In the genomic region with DNA sequence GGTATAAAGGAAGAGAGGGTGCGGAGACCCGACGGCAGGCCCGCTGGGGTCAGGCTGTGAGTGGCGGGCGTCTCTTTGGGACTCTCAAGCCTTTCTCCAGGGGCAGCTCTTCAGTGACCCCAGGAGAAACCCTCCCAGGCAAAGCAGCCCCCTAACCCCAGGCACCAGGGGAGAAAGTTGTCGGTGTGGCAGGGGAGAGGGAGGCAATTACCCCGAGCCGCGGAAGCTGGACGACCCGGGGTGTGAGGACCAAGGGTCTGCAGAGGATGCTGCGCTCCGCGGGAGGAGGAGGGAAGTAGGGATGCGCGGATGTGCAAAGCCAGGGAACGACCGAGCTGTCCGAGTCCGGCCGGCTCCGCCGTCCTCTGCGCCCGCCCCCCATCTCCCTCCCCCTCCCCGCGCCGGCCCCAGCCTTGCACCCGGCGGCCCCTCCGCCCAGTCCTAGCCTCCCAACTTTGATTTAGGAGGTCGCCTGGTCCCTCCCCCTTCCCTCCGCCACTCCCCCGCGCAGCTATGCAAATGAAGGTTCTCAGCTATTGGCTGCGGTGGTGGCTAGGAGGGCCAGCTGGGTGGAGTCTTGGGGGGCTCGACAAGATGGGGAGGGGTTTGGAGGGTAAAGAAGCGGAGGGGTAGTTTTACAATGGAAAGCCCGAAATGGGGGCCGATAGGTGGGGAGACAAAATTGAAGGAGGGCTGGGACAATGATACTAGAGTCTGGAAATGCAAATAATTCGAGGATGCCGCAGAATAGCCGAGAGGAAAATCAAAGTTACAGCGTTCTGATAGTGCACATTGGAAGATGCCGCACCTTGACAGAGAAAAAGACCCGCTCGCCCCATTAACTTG, we compare ENCODE assay signal across 8 mouse cellular contexts. TPM values are rescaled to one million over a fixed set of nuclear protein-coding genes. Genes with fewer than 3 reads are reported as not detected.
DNase-seq lines count a peak whose midpoint lies in the region; ATAC-seq lines count a peak whose summit lies in the region.

A gene (minus strand): TSS at position 474 of the 846 bp plus-strand sequence.

- 0 out of 2 replicates have a peak, but pooled peaks have one; percentile 41 for ATAC-seq in frontal cortex, adult (ENCODE audit: low TSS enrichment)
- peak; percentile 38; the same call in 1 of the 2 replicates for ATAC-seq in granulocyte monocyte progenitor cell, adult 5-6 weeks (replicated peaks; ENCODE audit: poor library complexity, severe bottlenecking)
- ATAC-seq in intestine, embryonic 16.5 days = peak; percentile 85
- ATAC-seq in limb, embryonic 13.5 days (ENCODE audit: low FRiP score, low read depth) = peak; percentile 91
- peak; percentile 71; the same call in 1 of the 2 replicates for ATAC-seq in midbrain, embryonic 14.5 days (ENCODE audit: low FRiP score, low TSS enrichment)
- ATAC-seq in stomach, embryonic 14.5 days (ENCODE audit: insufficient number of reproducible peaks, insufficient read depth, low FRiP score, low read depth) = peak; percentile 80; the same call in 1 of the 2 replicates

- peak within 1 kb of the TSS; percentile 53 for H3K9ac ChIP-seq in intestine, embryonic 16.5 days (ENCODE audit: low read depth, low read length)
- H3K9ac ChIP-seq in limb, embryonic 13.5 days = peak within 1 kb of the TSS; percentile 67
- H3K9ac ChIP-seq in midbrain, embryonic 14.5 days (replicated peaks; ENCODE audit: low read length) = peak within 1 kb of the TSS; percentile 50
- H3K9ac ChIP-seq in stomach, embryonic 14.5 days (replicated peaks; ENCODE audit: low read depth, low read length) = peak within 1 kb of the TSS; percentile 25; the same call in 1 of the 2 replicates

- H3K9me3 ChIP-seq in intestine, embryonic 16.5 days (ENCODE audit: control insufficient read depth, low read length) = no peaks in the 10 kb centered on the region
- H3K9me3 ChIP-seq in limb, embryonic 13.5 days = no peaks in the 10 kb centered on the region
- H3K9me3 ChIP-seq in midbrain, embryonic 14.5 days (ENCODE audit: control insufficient read depth, low read length) = no peaks in the 10 kb centered on the region
- H3K9me3 ChIP-seq in stomach, embryonic 14.5 days (ENCODE audit: control insufficient read depth, low read depth, low read length) = no peaks in the 10 kb centered on the region

- WGBS in intestine, embryonic 16.5 days = 2% methylated on average over 36 of the region's 48 CpGs
- 2% methylated on average over 42 of the region's 48 CpGs for WGBS in limb, embryonic 13.5 days
- under 1% methylated on average over 46 of the region's 48 CpGs for WGBS in midbrain, embryonic 14.5 days
- WGBS in stomach, embryonic 14.5 days = 1% methylated on average over 42 of the region's 48 CpGs

- H3K4me1 ChIP-seq in intestine, embryonic 16.5 days (ENCODE audit: control insufficient read depth, insufficient read depth, low read length) = peaks cover 9% of the 10 kb centered on the region
- H3K4me1 ChIP-seq in limb, embryonic 13.5 days = peaks cover 20% of the 10 kb centered on the region
- H3K4me1 ChIP-seq in midbrain, embryonic 14.5 days (ENCODE audit: control insufficient read depth, insufficient read depth, low read length) = peaks cover 11% of the 10 kb centered on the region
- 0 out of 2 replicates have a peak, but pooled peaks cover 8% of the 10 kb centered on the region for H3K4me1 ChIP-seq in stomach, embryonic 14.5 days (ENCODE audit: control insufficient read depth, insufficient read depth, low read length)

- H3K36me3 ChIP-seq in intestine, embryonic 16.5 days (ENCODE audit: control insufficient read depth, insufficient read depth, low read length) = no peaks in the 10 kb centered on the region
- H3K36me3 ChIP-seq in limb, embryonic 13.5 days = no peaks in the 10 kb centered on the region
- H3K36me3 ChIP-seq in midbrain, embryonic 14.5 days (ENCODE audit: control insufficient read depth, insufficient read depth, low read length) = no peaks in the 10 kb centered on the region
- H3K36me3 ChIP-seq in stomach, embryonic 14.5 days (ENCODE audit: control insufficient read depth, insufficient read depth, low read length) = no peaks in the 10 kb centered on the region

- no peak within 1 kb of the TSS for H3K27ac ChIP-seq in intestine, embryonic 16.5 days (ENCODE audit: low read length)
- H3K27ac ChIP-seq in limb, embryonic 13.5 days = no peak within 1 kb of the TSS
- H3K27ac ChIP-seq in midbrain, embryonic 14.5 days (replicated peaks; ENCODE audit: low read depth, low read length) = peak within 1 kb of the TSS; percentile 57
- no peak within 1 kb of the TSS for H3K27ac ChIP-seq in stomach, embryonic 14.5 days (ENCODE audit: low read length)

- H3K4me2 ChIP-seq in intestine, embryonic 16.5 days (ENCODE audit: low read depth, low read length) = peak within 1 kb of the TSS; percentile 74
- peak within 1 kb of the TSS; percentile 81 for H3K4me2 ChIP-seq in limb, embryonic 13.5 days (replicated peaks)
- H3K4me2 ChIP-seq in midbrain, embryonic 14.5 days (ENCODE audit: low read length) = peak within 1 kb of the TSS; percentile 58
- H3K4me2 ChIP-seq in stomach, embryonic 14.5 days (replicated peaks; ENCODE audit: low read depth, low read length) = peak within 1 kb of the TSS; percentile 69

- no peak for DNase-seq in frontal cortex, postnatal 25 days (ENCODE audit: low spot score in 2 of 2)
- DNase-seq in cerebellum, postnatal 25 days = peak; percentile 66 to 79
- peak; percentile 85 for DNase-seq in midbrain, embryonic 14.5 days

- peak within 1 kb of the TSS; percentile 52 for H3K4me3 ChIP-seq in intestine, embryonic 16.5 days (ENCODE audit: low read length)
- H3K4me3 ChIP-seq in limb, embryonic 13.5 days = peak within 1 kb of the TSS; percentile 51
- H3K4me3 ChIP-seq in midbrain, embryonic 14.5 days (replicated peaks; ENCODE audit: low read depth, low read length) = peak within 1 kb of the TSS; percentile 47
- peak within 1 kb of the TSS; percentile 35 for H3K4me3 ChIP-seq in stomach, embryonic 14.5 days (ENCODE audit: low read depth, low read length)

- H3K27me3 ChIP-seq in intestine, embryonic 16.5 days (replicated peaks; ENCODE audit: control insufficient read depth, insufficient read depth, low read length) = peaks cover 37% of the 10 kb centered on the region
- H3K27me3 ChIP-seq in limb, embryonic 13.5 days = peaks cover 76% of the 10 kb centered on the region
- peaks cover 35% of the 10 kb centered on the region for H3K27me3 ChIP-seq in midbrain, embryonic 14.5 days (ENCODE audit: control insufficient read depth, insufficient read depth, low read length)
- H3K27me3 ChIP-seq in stomach, embryonic 14.5 days (ENCODE audit: control insufficient read depth, insufficient read depth, low read length) = peaks cover 26% of the 10 kb centered on the region

RNA-seq across cellular contexts. Expression of the gene that starts here (rescaled TPM):
- total RNA-seq in granulocyte monocyte progenitor cell, adult 5-6 weeks (2014; fragmentation: Nextera tagmentation) = not detected in 2 replicates
- total RNA-seq in granulocyte monocyte progenitor cell, adult 5-6 weeks (2017) = not detected in 2 replicates
- polyA plus RNA-seq in intestine, embryonic 16.5 days (2015; fragmentation: Nextera tagmentation; extraction: Ambion mirVana) = 0.29 TPM in 2 replicates
- 0.74 and 1.1 TPM in 2 replicates for polyA plus RNA-seq in limb, embryonic 13.5 days (2015; fragmentation: Nextera tagmentation; extraction: Ambion mirVana)
- polyA plus RNA-seq in midbrain, embryonic 14.5 days (2014; fragmentation: Nextera tagmentation; extraction: Ambion mirVana) = 2.9 and 4.1 TPM in 2 replicates
- 0.30 and 0.32 TPM in 2 replicates for polyA plus RNA-seq in stomach, embryonic 14.5 days (2014; fragmentation: Nextera tagmentation; extraction: Ambion mirVana)

Comparison
In these comparisons a context has a peak if more than half of its experiments do, and no peak if none do; other contexts are left out.
1. Peak in ATAC-seq in granulocyte monocyte progenitor cell, adult 5-6 weeks; RNA of the gene not detected or under 1 TPM.
2. Peak in ATAC-seq, H3K4me3 ChIP-seq, H3K9ac ChIP-seq and H3K4me2 ChIP-seq in intestine, embryonic 16.5 days; RNA of the gene not detected or under 1 TPM.
3. Peak in ATAC-seq, H3K4me3 ChIP-seq, H3K9ac ChIP-seq and H3K4me2 ChIP-seq in stomach, embryonic 14.5 days; RNA of the gene not detected or under 1 TPM.
4. ATAC-seq: peak in every context shown above with its lines; median percentile 91 in limb, embryonic 13.5 days; 85 in intestine, embryonic 16.5 days; 80 in stomach, embryonic 14.5 days; 71 in midbrain, embryonic 14.5 days; 41 in frontal cortex, adult; 38 in granulocyte monocyte progenitor cell, adult 5-6 weeks.
5. DNase-seq: peak in cerebellum, postnatal 25 days (2 of 2) and midbrain, embryonic 14.5 days (single experiment); none in frontal cortex, postnatal 25 days (0 of 2).
6. Peak in every context shown above with its lines, with median percentiles within 50 percentile points of each other: H3K4me2 ChIP-seq, H3K4me3 ChIP-seq and H3K9ac ChIP-seq.